Mouse (Mus musculus) forebrain, postnatal 0 days (tissue): ENCODE measurements at regions not wholly inside any gene's neighbourhood (a gene's known extent, or its start where the extent isn't known, plus 50 kb on each side); places are given as distances from the start of the nearest gene placed in this dataset.
A peak's percentile ranks its signal among the peaks of the same experiment; 100 is the strongest.

Experiments
- ATAC-seq: fragments of 200-750 bp; cut with Nextera tagmentation; 2 replicates; pipeline ENCODE4 v1.8.0; 2017; ENCODE audit warnings: mild to moderate bottlenecking, moderate library complexity
- DNase-seq: peaks from one replicate; pipeline ENCODE4 v3.0.0-alpha.2; 2015
- H3K27ac ChIP-seq: fragments of 300-500 bp; sonication (generic); 2 replicates; pipeline ENCODE4 v1.5.1; 2014; ENCODE audit warnings: low read depth, mild to moderate bottlenecking, antibody characterized with exemption, low read length, moderate library complexity, mixed read lengths
- H3K27me3 ChIP-seq: fragments of 300-500 bp; sonication (generic); 2 replicates; pipeline ENCODE4 v1.6.1; 2014; ENCODE audit warnings: mild to moderate bottlenecking, low read length, mixed read lengths; ENCODE audit not compliant: insufficient read depth
- H3K36me3 ChIP-seq: fragments of 300-500 bp; sonication (generic); 2 replicates; pipeline ENCODE4 v1.6.1; 2014; ENCODE audit warnings: mild to moderate bottlenecking, moderate library complexity; ENCODE audit not compliant: insufficient read depth
- H3K4me1 ChIP-seq: fragments of 300-500 bp; sonication (generic); 2 replicates; pipeline ENCODE4 v1.6.1; 2014; ENCODE audit warnings: antibody characterized with exemption; ENCODE audit not compliant: insufficient read depth
- H3K4me2 ChIP-seq: fragments of 300-500 bp; sonication (generic); 2 replicates; pipeline ENCODE4 v1.6.1; 2014; ENCODE audit warnings: low read depth, mild to moderate bottlenecking, moderate library complexity
- H3K4me3 ChIP-seq: fragments of 300-500 bp; sonication (generic); 2 replicates; pipeline ENCODE4 v1.5.1; 2014; ENCODE audit warnings: low read depth, low read length, mixed read lengths
- H3K9ac ChIP-seq: fragments of 300-500 bp; sonication (generic); 2 replicates; pipeline ENCODE4 v1.6.1; 2014; ENCODE audit warnings: mild to moderate bottlenecking
- H3K9me3 ChIP-seq: fragments of 300-500 bp; sonication (generic); 2 replicates; pipeline ENCODE4 v1.6.1; 2016; ENCODE audit warnings: low read length
- CTCF ChIP-seq: sonication (generic); IDR thresholded peaks from 2 replicates; pipeline ENCODE4 v1.5.1; 2016; ENCODE audit warnings: antibody characterized with exemption, control low read depth, low read depth
- WGBS: fragments of 180-500 bp; shearing (Covaris S2); extraction: QIAGEN DNeasy Blood & Tissue Kit; methylation state at CpG from one replicate; pipeline ENCODE4 v1.1.7; 2014; 5-methylcytosine and 5-hydroxymethylcytosine counted together

- H3K4me3 ChIP-seq, result no peak overlapping the region
These were observed 282.6 kb upstream of the Kirrel3 start for GRCm38 (mm10) chr9:34202942-34203551.

GRCm38 (mm10) chr9:34203624-34204365 lies 281.9 kb upstream of the Kirrel3 start:
- H3K36me3 ChIP-seq, result no peaks in the 10 kb centered on the region
- peaks cover 5% of the 10 kb centered on the region for H3K4me1 ChIP-seq
- H3K9ac ChIP-seq, result no peak overlapping the region
- DNase-seq (no peak), ATAC-seq (no peak)
- WGBS, result 12% methylated on average over 7 of the region's 7 CpGs
- H3K27me3 ChIP-seq, result no peaks in the 10 kb centered on the region
- no peaks in the 10 kb centered on the region for H3K9me3 ChIP-seq
- TF ChIP-seq CTCF, result no peak
- H3K4me2 ChIP-seq, result no peak overlapping the region
- no peak overlapping the region for H3K4me3 ChIP-seq
- H3K27ac ChIP-seq, result no peak overlapping the region

More at GRCm38 (mm10) chr9:34202942-34203551, 282.6 kb upstream of the Kirrel3 start:
- WGBS, result 11% methylated on average over 11 of the region's 11 CpGs
- TF ChIP-seq CTCF, result no peak
- DNase-seq, result peak; percentile 10
- H3K27ac ChIP-seq, result no peak overlapping the region
- H3K27me3 ChIP-seq, result no peaks in the 10 kb centered on the region
- no peak; the same call in 1 of the 2 replicates for ATAC-seq
- peak overlapping the region; percentile 27 for H3K4me2 ChIP-seq
- no peaks in the 10 kb centered on the region for H3K9me3 ChIP-seq
- peaks cover 5% of the 10 kb centered on the region for H3K4me1 ChIP-seq
- no peaks in the 10 kb centered on the region for H3K36me3 ChIP-seq
- no peak overlapping the region for H3K9ac ChIP-seq

GRCm38 (mm10) chr9:34204479-34204878 lies 281.2 kb upstream of the Kirrel3 start:
- Histone ChIP-seq H3K27ac (no peak overlapping the region), H3K27me3 (no peaks in the 10 kb centered on the region), H3K9ac (no peak overlapping the region), H3K4me2 (no peak overlapping the region), H3K9me3 (no peaks in the 10 kb centered on the region), H3K36me3 (no peaks in the 10 kb centered on the region), H3K4me3 (no peak overlapping the region), H3K4me1 (peaks cover 5% of the 10 kb centered on the region)
- WGBS, result 32% methylated on average over 2 of the region's 2 CpGs
- ATAC-seq, result no peak
- no peak for DNase-seq
- TF ChIP-seq CTCF, result no peak

GRCm38 (mm10) chr9:34231561-34231960 lies 254.1 kb upstream of the Kirrel3 start:
- WGBS, result 18% methylated on average over 2 of the region's 2 CpGs
- Histone ChIP-seq H3K4me3 (no peak overlapping the region), H3K4me1 (no peaks in the 10 kb centered on the region), H3K27ac (no peak overlapping the region), H3K4me2 (no peak overlapping the region), H3K9ac (no peak overlapping the region), H3K27me3 (no peaks in the 10 kb centered on the region), H3K9me3 (no peaks in the 10 kb centered on the region), H3K36me3 (no peaks in the 10 kb centered on the region)
- DNase-seq (no peak), ATAC-seq (no peak)
- no peak for TF ChIP-seq CTCF

GRCm38 (mm10) chr9:34234734-34235133 lies 251.0 kb upstream of the Kirrel3 start:
- no peak overlapping the region for H3K4me2 ChIP-seq
- no peak overlapping the region for H3K27ac ChIP-seq
- no peak overlapping the region for H3K4me3 ChIP-seq
- H3K9me3 ChIP-seq, result no peaks in the 10 kb centered on the region
- H3K27me3 ChIP-seq, result no peaks in the 10 kb centered on the region
- no peak for TF ChIP-seq CTCF
- ATAC-seq (no peak), DNase-seq (no peak)
- no peaks in the 10 kb centered on the region for H3K36me3 ChIP-seq
- H3K4me1 ChIP-seq, result no peaks in the 10 kb centered on the region
- no peak overlapping the region for H3K9ac ChIP-seq

GRCm38 (mm10) chr9:34239531-34239930 lies 246.2 kb upstream of the Kirrel3 start:
- 70% methylated on average over 2 of the region's 2 CpGs for WGBS
- no peak for TF ChIP-seq CTCF

GRCm38 (mm10) chr9:34243674-34244073 lies 242.0 kb upstream of the Kirrel3 start:
- no peaks in the 10 kb centered on the region for H3K36me3 ChIP-seq
- no peaks in the 10 kb centered on the region for H3K9me3 ChIP-seq
- 87% methylated on average over 2 of the region's 2 CpGs for WGBS
- no peak overlapping the region for H3K27ac ChIP-seq
- TF ChIP-seq CTCF, result no peak
- H3K4me3 ChIP-seq, result no peak overlapping the region
- DNase-seq (no peak), ATAC-seq (no peak)
- H3K27me3 ChIP-seq, result no peaks in the 10 kb centered on the region
- no peaks in the 10 kb centered on the region for H3K4me1 ChIP-seq
- no peak overlapping the region for H3K4me2 ChIP-seq
- H3K9ac ChIP-seq, result no peak overlapping the region

More at GRCm38 (mm10) chr9:34239531-34239930, 246.2 kb upstream of the Kirrel3 start:
- Histone ChIP-seq H3K9ac (no peak overlapping the region), H3K27me3 (no peaks in the 10 kb centered on the region), H3K36me3 (no peaks in the 10 kb centered on the region), H3K4me1 (no peaks in the 10 kb centered on the region), H3K4me2 (no peak overlapping the region), H3K27ac (no peak overlapping the region), H3K9me3 (no peaks in the 10 kb centered on the region), H3K4me3 (no peak overlapping the region)
- ATAC-seq, result no peak
- DNase-seq, result no peak
